Mouse (Mus musculus): Measurements from ENCODE around the gene Adcy2. TPM values are rescaled to one million over a fixed set of nuclear protein-coding genes. Genes with fewer than 3 reads are reported as not detected.

Gene Adcy2
- polyA plus RNA-seq, 1 experiment from 2014 or later, result 6.5 TPM

- peak; percentile 90 for ATAC-seq (replicated peaks; ENCODE audit: low FRiP score)
- H3K36me3 ChIP-seq, result peaks cover 75% of the 10 kb centered on the region
- H3K4me2 ChIP-seq, result no peak overlapping the region
- 36% methylated on average over 10 of the region's 10 CpGs for WGBS
- peak overlapping the region; percentile 86 for H3K27ac ChIP-seq
- no peak overlapping the region for H3K4me3 ChIP-seq (replicated peaks)
- H3K27me3 ChIP-seq, result no peaks in the 10 kb centered on the region
- no peaks in the 10 kb centered on the region for H3K9me3 ChIP-seq (replicated peaks)
- peaks cover 22% of the 10 kb centered on the region for H3K4me1 ChIP-seq
- no peak overlapping the region for H3K9ac ChIP-seq
These were observed 426.1 kb downstream of the Adcy2 start for GRCm38 (mm10) chr13:68572966-68573913.

DNA sequence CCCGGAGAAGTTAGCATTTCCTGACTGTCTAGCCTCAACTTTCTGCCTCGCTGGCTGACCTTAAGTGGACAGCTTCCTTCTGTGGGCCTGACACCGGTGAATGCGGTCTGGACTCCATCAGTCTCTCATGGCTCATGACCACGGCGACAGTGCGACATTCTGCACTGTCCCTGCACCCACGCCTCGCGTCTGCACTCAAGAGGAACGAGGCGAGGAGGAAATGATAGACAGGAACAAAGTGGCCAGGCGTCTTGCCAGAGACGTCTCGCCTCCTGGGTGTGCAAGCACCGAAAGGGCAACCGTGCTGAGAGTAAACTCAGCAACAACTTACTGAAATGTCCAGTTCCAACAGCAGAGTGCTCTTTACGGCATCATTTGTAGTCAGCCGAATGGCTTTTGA lies 427.1 kb downstream of the Adcy2 start:
- Histone ChIP-seq H3K4me1 (peaks cover 22% of the 10 kb centered on the region), H3K27ac (peak overlapping the region; percentile 86), H3K4me2 (no peak overlapping the region), H3K27me3 (no peaks in the 10 kb centered on the region), H3K9me3 (replicated peaks) (no peaks in the 10 kb centered on the region), H3K9ac (no peak overlapping the region), H3K36me3 (peaks cover 77% of the 10 kb centered on the region), H3K4me3 (replicated peaks) (no peak overlapping the region)
- no peak for ATAC-seq (replicated peaks; ENCODE audit: low FRiP score)
- WGBS, result 73% methylated on average over 19 of the region's 19 CpGs
